In the genomic region with DNA sequence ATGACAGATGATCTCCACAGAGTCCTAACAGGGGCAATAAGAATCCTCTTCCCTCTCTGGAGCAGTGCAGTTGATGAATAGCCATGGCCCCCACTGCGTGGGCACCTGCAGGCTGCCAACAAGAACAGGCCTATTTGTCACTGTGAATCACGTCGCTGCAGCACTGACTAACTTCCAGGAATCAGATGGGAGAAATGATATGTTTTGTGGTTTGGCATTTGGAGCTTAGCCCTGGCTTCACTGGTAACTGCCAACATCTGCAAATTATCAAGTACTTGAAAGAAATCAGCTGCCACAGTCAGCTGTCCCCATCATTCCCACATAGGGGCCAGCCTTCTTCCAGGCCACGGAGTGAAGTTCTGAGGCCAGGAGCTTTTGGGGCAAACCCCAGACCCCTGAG, we compare ENCODE assay signal across 9 mouse cellular contexts.
DNase-seq lines count a peak whose midpoint lies in the region; ATAC-seq and TF ChIP-seq lines count a peak whose summit lies in the region.
"Had no signal": no experiment of that assay in that cellular context is flagged by ENCODE, and none has a peak within 500 bp of the region (broad histone marks: within the 10 kb centered on the region; RNA-seq: fewer than 3 reads in every experiment).

No protein-coding gene starts in this region.

- no peaks in the 10 kb centered on the region for H3K27me3 ChIP-seq in lung, embryonic 14.5 days (ENCODE audit: insufficient read depth, low read length)
- H3K27me3 ChIP-seq in embryonic facial prominence, embryonic 11.5 days (ENCODE audit: control insufficient read depth, insufficient read depth, low read length) = no peaks in the 10 kb centered on the region

- DNase-seq in cerebellum, adult 9-10 months = peak; percentile 25
- DNase-seq in cerebellum, adult 11 months = no peak
- DNase-seq in lung, embryonic 14.5 days = peak; percentile 62
- no peak for DNase-seq in lung, adult 2 months
- peak; percentile 74 for DNase-seq in embryonic facial prominence, embryonic 11.5 days (ENCODE audit: low spot score)
- DNase-seq in mesoderm, embryonic 11.5 days (ENCODE audit: low read depth, low spot score) = peak; percentile 52
- no peak for DNase-seq in thymus, postnatal 14 days
- no peak for DNase-seq in thymus, postnatal 4 days

- no peak overlapping the region for H3K27ac ChIP-seq in lung, embryonic 14.5 days (ENCODE audit: low read depth)
- H3K27ac ChIP-seq in embryonic facial prominence, embryonic 11.5 days (replicated peaks; ENCODE audit: low read depth, low read length) = no peak overlapping the region
- H3K27ac ChIP-seq: liver, embryonic 14.5 days had no signal

- no peaks in the 10 kb centered on the region for H3K36me3 ChIP-seq in lung, embryonic 14.5 days (ENCODE audit: insufficient read depth)
- H3K36me3 ChIP-seq in embryonic facial prominence, embryonic 11.5 days (replicated peaks; ENCODE audit: control insufficient read depth, insufficient read depth, low read depth, low read length) = no peaks in the 10 kb centered on the region

- H3K4me3 ChIP-seq in lung, embryonic 14.5 days (ENCODE audit: low read depth, low read length) = no peak overlapping the region
- H3K4me3 ChIP-seq in lung, adult 2 months (replicated peaks; ENCODE audit: extremely low read depth, low read depth, low read length) = no peak overlapping the region
- no peak overlapping the region for H3K4me3 ChIP-seq in embryonic facial prominence, embryonic 11.5 days (ENCODE audit: low read depth, low read length)

- H3K9ac ChIP-seq in lung, embryonic 14.5 days = no peak overlapping the region
- no peak overlapping the region for H3K9ac ChIP-seq in embryonic facial prominence, embryonic 11.5 days (replicated peaks; ENCODE audit: low read length)
- H3K9ac ChIP-seq: liver, embryonic 14.5 days had no signal

- ATAC-seq in lung, embryonic 14.5 days (ENCODE audit: insufficient read depth) = no peak
- no peak for ATAC-seq in embryonic facial prominence, embryonic 11.5 days (replicated peaks; ENCODE audit: insufficient number of reproducible peaks, low FRiP score, low TSS enrichment, low read depth)

- no peaks in the 10 kb centered on the region for H3K9me3 ChIP-seq in lung, embryonic 14.5 days (ENCODE audit: low read depth, low read length)
- no peaks in the 10 kb centered on the region for H3K9me3 ChIP-seq in embryonic facial prominence, embryonic 11.5 days (replicated peaks; ENCODE audit: control insufficient read depth, low read length)

- peaks cover 31% of the 10 kb centered on the region for H3K4me1 ChIP-seq in lung, embryonic 14.5 days (ENCODE audit: insufficient read depth)
- peaks cover 19% of the 10 kb centered on the region for H3K4me1 ChIP-seq in lung, adult 2 months (ENCODE audit: control insufficient read depth, insufficient read depth, low read length)
- H3K4me1 ChIP-seq in embryonic facial prominence, embryonic 11.5 days (ENCODE audit: control insufficient read depth, insufficient read depth, low read length) = no peaks in the 10 kb centered on the region

- no peak for TF ChIP-seq POLR2A in lung, adult 2 months (IDR thresholded peaks at IDR 0.05; ENCODE audit: borderline replicate concordance, extremely low read depth, low read depth, low read length)

- 39% methylated on average over 4 of the region's 4 CpGs for WGBS in lung, embryonic 14.5 days
- WGBS in lung, adult 2 months = 39% methylated on average over 4 of the region's 4 CpGs
- WGBS in embryonic facial prominence, embryonic 11.5 days = 34% methylated on average over 4 of the region's 4 CpGs

- TF ChIP-seq CTCF in lung, embryonic 14.5 days (IDR thresholded peaks at IDR 0.05; ENCODE audit: low read depth) = no peak
- no peak for TF ChIP-seq CTCF in lung, adult 2 months (IDR thresholded peaks at IDR 0.05; ENCODE audit: insufficient read depth, low read length)

- H3K4me2 ChIP-seq in lung, embryonic 14.5 days = no peak overlapping the region
- no peak overlapping the region for H3K4me2 ChIP-seq in embryonic facial prominence, embryonic 11.5 days (ENCODE audit: low read depth, low read length)

Comparison
In these comparisons a context has a peak if more than half of its experiments do, and no peak if none do; other contexts are left out.
1. DNase-seq: peak in cerebellum, adult 9-10 months (single experiment), lung, embryonic 14.5 days (single experiment), embryonic facial prominence, embryonic 11.5 days (single experiment) and mesoderm, embryonic 11.5 days (single experiment); none in cerebellum, adult 11 months (single experiment), lung, adult 2 months (single experiment), thymus, postnatal 14 days (single experiment) and thymus, postnatal 4 days (single experiment).